Mouse (Mus musculus): ENCODE data around the gene Capn2. TPM values are rescaled to one million over a fixed set of nuclear protein-coding genes. Genes with fewer than 3 reads are reported as not detected.

Capn2 gene
- polyA plus RNA-seq, 1 experiment: 9.8 TPM

GRCm38 (mm10) chr1:182505291-182505690 lies 12.1 kb downstream of the Capn2 start:
- DNase-seq (ENCODE audit: low read depth, low spot score): no peak
- WGBS: 80% methylated on average over 3 of the region's 3 CpGs

GRCm38 (mm10) chr1:182504223-182504622 lies 13.2 kb downstream of the Capn2 start:
- WGBS: 43% methylated on average over 4 of the region's 4 CpGs
- no peak for DNase-seq (ENCODE audit: low read depth, low spot score)

GRCm38 (mm10) chr1:182503206-182503900 lies 14.1 kb downstream of the Capn2 start:
- 77% methylated on average over 13 of the region's 13 CpGs for WGBS
- no peak for DNase-seq (ENCODE audit: low read depth, low spot score)

- 93% methylated on average over 7 of the region's 7 CpGs for WGBS
- DNase-seq (ENCODE audit: low read depth, low spot score): no peak
Measured at GRCm38 (mm10) chr1:182502491-182503050, 14.8 kb downstream of the Capn2 start.

- no peak for DNase-seq (ENCODE audit: low read depth, low spot score)
- 77% methylated on average over 7 of the region's 7 CpGs for WGBS
Measured at GRCm38 (mm10) chr1:182501815-182502405, 15.5 kb downstream of the Capn2 start.

- 85% methylated on average over 4 of the region's 4 CpGs for WGBS
- DNase-seq (ENCODE audit: low read depth, low spot score): no peak
Measured at GRCm38 (mm10) chr1:182500843-182501242, 16.6 kb downstream of the Capn2 start.

- WGBS: 33% methylated on average over 4 of the region's 4 CpGs
- DNase-seq (ENCODE audit: low read depth, low spot score): no peak
Measured at GRCm38 (mm10) chr1:182500224-182500623, 17.2 kb downstream of the Capn2 start.

- no peak for DNase-seq (ENCODE audit: low read depth, low spot score)
- WGBS: 16% methylated on average over 9 of the region's 9 CpGs
Measured at GRCm38 (mm10) chr1:182499443-182500089, 17.8 kb downstream of the Capn2 start.

GRCm38 (mm10) chr1:182497736-182498135 lies 19.7 kb downstream of the Capn2 start:
- WGBS: 27% methylated on average over 4 of the region's 4 CpGs
- DNase-seq (ENCODE audit: low read depth, low spot score): no peak

GRCm38 (mm10) chr1:182496685-182497084 lies 20.7 kb downstream of the Capn2 start:
- no peak for DNase-seq (ENCODE audit: low read depth, low spot score)

GRCm38 (mm10) chr1:182494285-182495145 lies 22.9 kb downstream of the Capn2 start:
- WGBS: 62% methylated on average over 17 of the region's 17 CpGs
- DNase-seq (ENCODE audit: low read depth, low spot score): no peak

More at GRCm38 (mm10) chr1:182496685-182497084, 20.7 kb downstream of the Capn2 start:
- 17% methylated on average over 6 of the region's 6 CpGs for WGBS

- 75% methylated on average over 6 of the region's 6 CpGs for WGBS
- DNase-seq (ENCODE audit: low read depth, low spot score): no peak
Measured at GRCm38 (mm10) chr1:182491839-182492238, 25.6 kb downstream of the Capn2 start.

GRCm38 (mm10) chr1:182490568-182490967 lies 26.8 kb downstream of the Capn2 start:
- 83% methylated on average over 7 of the region's 7 CpGs for whole genome bisulfite sequencing
- no peak for DNase-seq (ENCODE audit: low read depth, low spot score)

- 10% methylated on average over 21 of the region's 21 CpGs for WGBS
Measured at GRCm38 (mm10) chr1:182489803-182490452, 27.5 kb downstream of the Capn2 start.

GRCm38 (mm10) chr1:182488503-182488902 lies 28.9 kb downstream of the Capn2 start:
- WGBS: 93% methylated on average over 10 of the region's 10 CpGs
- no peak for DNase-seq (ENCODE audit: low read depth, low spot score)

More at GRCm38 (mm10) chr1:182489803-182490452, 27.5 kb downstream of the Capn2 start:
- DNase-seq (ENCODE audit: low read depth, low spot score): no peak

- DNase-seq (ENCODE audit: low read depth, low spot score): no peak
- 86% methylated on average over 12 of the region's 12 CpGs for WGBS
Measured at GRCm38 (mm10) chr1:182483910-182484274, 33.5 kb downstream of the Capn2 start.

GRCm38 (mm10) chr1:182482991-182483909 lies 34.2 kb downstream of the Capn2 start:
- no peak for DNase-seq (ENCODE audit: low read depth, low spot score)

GRCm38 (mm10) chr1:182481646-182482295 lies 35.6 kb downstream of the Capn2 start:
- 87% methylated on average over 10 of the region's 10 CpGs for WGBS
- DNase-seq (ENCODE audit: low read depth, low spot score): no peak

More at GRCm38 (mm10) chr1:182482991-182483909, 34.2 kb downstream of the Capn2 start:
- WGBS: 89% methylated on average over 14 of the region's 14 CpGs
